7 mouse cellular contexts compared by ENCODE assay signal in genomic region chr13:48513003-48513929, GRCm38 (mm10). TPM values are rescaled to one million over a fixed set of nuclear protein-coding genes. Genes with fewer than 3 reads are reported as not detected.
A peak's percentile ranks its signal among the peaks of the same experiment; 100 is the strongest.
DNase-seq lines count a peak whose midpoint lies in the region; ATAC-seq lines count a peak whose summit lies in the region.

Gene Zfp169, minus strand, starts transcription at chr13:48513451.
Gene A830005F24Rik, plus strand, starts transcription at chr13:48513570.

- peak within 1 kb of the TSS; percentile 87 for H3K27ac ChIP-seq in limb, embryonic 10.5 days
- H3K27ac ChIP-seq in midbrain, embryonic 13.5 days: peak within 1 kb of the TSS; percentile 65

- peak within 1 kb of the TSS; percentile 86 for H3K4me2 ChIP-seq in midbrain, embryonic 13.5 days (replicated peaks)

- ATAC-seq in granulocyte monocyte progenitor cell, adult 5-6 weeks (replicated peaks; ENCODE audit: poor library complexity, severe bottlenecking): peak; percentile 100
- ATAC-seq in midbrain, embryonic 13.5 days: peak; percentile 100

- peak within 1 kb of the TSS; percentile 87 for H3K4me3 ChIP-seq in limb, embryonic 10.5 days
- peak within 1 kb of the TSS; percentile 76 for H3K4me3 ChIP-seq in midbrain, embryonic 13.5 days (replicated peaks)

- H3K36me3 ChIP-seq in limb, embryonic 10.5 days: 0 out of 2 replicates have a peak, but pooled peaks cover 2% of the 10 kb centered on the region
- H3K36me3 ChIP-seq in midbrain, embryonic 13.5 days: no peaks in the 10 kb centered on the region

- no peaks in the 10 kb centered on the region for H3K9me3 ChIP-seq in limb, embryonic 10.5 days (replicated peaks)
- H3K9me3 ChIP-seq in midbrain, embryonic 13.5 days: no peaks in the 10 kb centered on the region

- DNase-seq in adrenal gland, postnatal 10 days: peak; percentile 87
- peak; percentile 83 for DNase-seq in embryo, embryonic 9.5 days (ENCODE audit: extremely low spot score)
- DNase-seq in kidney, adult 11 months: peak; percentile 88
- DNase-seq in limb, embryonic 10.5 days (ENCODE audit: low spot score): peak; percentile 82
- DNase-seq in spleen, adult 12 weeks (ENCODE audit: low spot score): peak; percentile 70

- peak within 1 kb of the TSS; percentile 89 for H3K9ac ChIP-seq in midbrain, embryonic 13.5 days (replicated peaks)

- H3K4me1 ChIP-seq in limb, embryonic 10.5 days: peaks cover 10% of the 10 kb centered on the region
- H3K4me1 ChIP-seq in midbrain, embryonic 13.5 days (replicated peaks): peaks cover 15% of the 10 kb centered on the region

- no peaks in the 10 kb centered on the region for H3K27me3 ChIP-seq in limb, embryonic 10.5 days (ENCODE audit: low read depth, poor library complexity, severe bottlenecking)
- H3K27me3 ChIP-seq in midbrain, embryonic 13.5 days: no peaks in the 10 kb centered on the region

- 4% methylated on average over 34 of the region's 34 CpGs for WGBS in limb, embryonic 10.5 days
- WGBS in midbrain, embryonic 13.5 days: 3% methylated on average over 34 of the region's 34 CpGs

RNA-seq across cellular contexts. Expression of gene Zfp169, which starts in this region (rescaled TPM):
- 1 to 10 TPM; 5.9 to 8.4 TPM for total RNA-seq in adrenal gland, postnatal 10 days (2021)
- 16.2 and 18.7 TPM in 2 replicates for total RNA-seq in granulocyte monocyte progenitor cell, adult 5-6 weeks (2014; fragmentation: Nextera tagmentation)
- total RNA-seq in granulocyte monocyte progenitor cell, adult 5-6 weeks (2017): 8.4 and 11.0 TPM in 2 replicates
- 3.3 and 5.1 TPM in 2 replicates for polyA plus RNA-seq in limb, embryonic 10.5 days (2016; fragmentation: Nextera tagmentation; extraction: Ambion mirVana)
- polyA plus RNA-seq in midbrain, embryonic 13.5 days (2015; fragmentation: Nextera tagmentation; extraction: Ambion mirVana): 4.9 and 5.2 TPM in 2 replicates

RNA-seq across cellular contexts. Expression of gene A830005F24Rik, which starts in this region (rescaled TPM):
- total RNA-seq in adrenal gland, postnatal 10 days (2021): under 1 TPM in 1 of 2 experiments, not detected in 1; 0.39 TPM
- total RNA-seq in granulocyte monocyte progenitor cell, adult 5-6 weeks (2014; fragmentation: Nextera tagmentation): 1.6 and 3.5 TPM in 2 replicates
- total RNA-seq in granulocyte monocyte progenitor cell, adult 5-6 weeks (2017): 1.1 TPM in 1 of 2 replicates, not detected in the other
- polyA plus RNA-seq in limb, embryonic 10.5 days (2016; fragmentation: Nextera tagmentation; extraction: Ambion mirVana): 2.4 TPM in 2 replicates
- 2.8 and 4.1 TPM in 2 replicates for polyA plus RNA-seq in midbrain, embryonic 13.5 days (2015; fragmentation: Nextera tagmentation; extraction: Ambion mirVana)

Comparison
In these comparisons a context has a peak if more than half of its experiments do, and no peak if none do; other contexts are left out.
1. Peak in every context shown above with its lines: DNase-seq, ATAC-seq, H3K4me3 ChIP-seq and H3K27ac ChIP-seq.